In the genomic region with DNA sequence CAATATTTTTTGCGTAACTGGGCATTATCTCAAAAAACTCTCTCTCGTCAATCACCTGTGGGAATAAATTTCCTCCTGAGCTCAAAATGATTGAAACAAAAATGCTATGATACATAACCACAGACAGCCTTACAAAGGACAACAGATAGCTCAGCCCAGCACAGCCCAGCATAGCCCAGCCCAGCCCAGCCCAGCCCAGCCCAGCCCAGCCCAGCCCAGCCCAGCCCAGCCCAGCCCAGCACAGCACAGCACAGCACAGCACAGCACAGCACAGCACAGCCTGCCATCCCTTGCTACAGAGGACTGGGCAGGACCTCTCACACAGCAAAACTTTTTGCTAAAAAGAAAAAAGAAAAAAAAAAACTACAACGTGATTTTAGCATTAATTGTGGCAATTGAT, we compare ENCODE assay signal across 24 mouse cellular contexts. TPM values are rescaled to one million over a fixed set of nuclear protein-coding genes. Genes with fewer than 3 reads are reported as not detected.
DNase-seq lines count a peak whose midpoint lies in the region; ATAC-seq lines count a peak whose summit lies in the region.
"Had no signal": no experiment of that assay in that cellular context is flagged by ENCODE, and none has a peak within 500 bp of the region (broad histone marks: within the 10 kb centered on the region; RNA-seq: fewer than 3 reads in every experiment).

No protein-coding gene starts in this region.

- peak; percentile 84 for ATAC-seq in liver, embryonic 13.5 days (ENCODE audit: low read depth)
- ATAC-seq in liver, embryonic 16.5 days (ENCODE audit: low read depth): peak; percentile 60
- ATAC-seq in midbrain, embryonic 15.5 days (replicated peaks): no peak
- ATAC-seq: forebrain, embryonic 14.5 days; forebrain, postnatal 0 days; Patski had no signal

- no peak overlapping the region for H3K9ac ChIP-seq in liver, embryonic 13.5 days
- no peak overlapping the region for H3K9ac ChIP-seq in liver, embryonic 16.5 days (ENCODE audit: low read depth, low read length)
- no peak overlapping the region for H3K9ac ChIP-seq in midbrain, embryonic 15.5 days
- H3K9ac ChIP-seq: embryonic facial prominence, embryonic 12.5 days; embryonic facial prominence, embryonic 15.5 days; forebrain, postnatal 0 days; heart, embryonic 13.5 days; hindbrain, embryonic 12.5 days; hindbrain, embryonic 15.5 days had no signal

- no peaks in the 10 kb centered on the region for H3K4me1 ChIP-seq in heart, embryonic 10.5 days
- peaks cover 8% of the 10 kb centered on the region for H3K4me1 ChIP-seq in liver, embryonic 13.5 days (replicated peaks)
- H3K4me1 ChIP-seq in liver, embryonic 16.5 days (ENCODE audit: control insufficient read depth, low read depth, low read length): no peaks in the 10 kb centered on the region; the same call in 1 of the 2 replicates
- H3K4me1 ChIP-seq in midbrain, embryonic 15.5 days: no peaks in the 10 kb centered on the region
- H3K4me1 ChIP-seq: embryonic facial prominence, embryonic 12.5 days; embryonic facial prominence, embryonic 15.5 days; heart, embryonic 13.5 days; hindbrain, embryonic 12.5 days; hindbrain, embryonic 15.5 days had no signal

- H3K36me3 ChIP-seq in heart, embryonic 10.5 days: peaks cover 41% of the 10 kb centered on the region
- H3K36me3 ChIP-seq in liver, embryonic 13.5 days: peaks cover 13% of the 10 kb centered on the region
- no peaks in the 10 kb centered on the region for H3K36me3 ChIP-seq in liver, embryonic 16.5 days (ENCODE audit: control insufficient read depth, insufficient read depth)
- peaks cover 14% of the 10 kb centered on the region; the same call in 1 of the 2 replicates for H3K36me3 ChIP-seq in midbrain, embryonic 15.5 days (replicated peaks)

- intact Hi-C loops in heart, postnatal 25 days (cut with DNase I): no loop called here

- H3K9me3 ChIP-seq in heart, embryonic 10.5 days: no peaks in the 10 kb centered on the region
- H3K9me3 ChIP-seq in liver, embryonic 13.5 days (replicated peaks): no peaks in the 10 kb centered on the region
- H3K9me3 ChIP-seq in liver, embryonic 16.5 days (replicated peaks; ENCODE audit: control insufficient read depth, low read length): no peaks in the 10 kb centered on the region
- H3K9me3 ChIP-seq in midbrain, embryonic 15.5 days: no peaks in the 10 kb centered on the region
- H3K9me3 ChIP-seq: embryonic facial prominence, embryonic 15.5 days; G1E; hindbrain, embryonic 12.5 days had no signal

- DNase-seq in heart, embryonic 10.5 days (ENCODE audit: low spot score): peak; percentile 3
- DNase-seq in heart, postnatal 25 days (ENCODE audit: low spot score): no peak
- no peak for DNase-seq in liver, embryonic 13.5 days
- no peak for DNase-seq in thymus, postnatal 4 days
- DNase-seq: adrenal gland, postnatal 14 days; cerebellum, adult 11 months; cerebellum, adult 2 months; cerebellum, adult 9-11 months; cerebellum, postnatal 25 days; forebrain, postnatal 0 days; gastrocnemius, postnatal 25 days; heart, adult 18-20 months; heart, postnatal 14 days had no signal

- no peaks in the 10 kb centered on the region for H3K27me3 ChIP-seq in heart, embryonic 10.5 days (ENCODE audit: insufficient read depth, poor library complexity, severe bottlenecking)
- H3K27me3 ChIP-seq in liver, embryonic 13.5 days: no peaks in the 10 kb centered on the region
- no peaks in the 10 kb centered on the region for H3K27me3 ChIP-seq in liver, embryonic 16.5 days (ENCODE audit: control insufficient read depth, insufficient read depth, low read depth, low read length)
- no peaks in the 10 kb centered on the region for H3K27me3 ChIP-seq in midbrain, embryonic 15.5 days (replicated peaks)
- H3K27me3 ChIP-seq: CH12.LX; embryonic facial prominence, embryonic 12.5 days; embryonic facial prominence, embryonic 15.5 days; heart, embryonic 13.5 days; hindbrain, embryonic 12.5 days; hindbrain, embryonic 15.5 days; Patski had no signal

- no peak overlapping the region for H3K4me2 ChIP-seq in liver, embryonic 13.5 days
- no peak overlapping the region for H3K4me2 ChIP-seq in liver, embryonic 16.5 days (ENCODE audit: low read depth, low read length)
- H3K4me2 ChIP-seq in midbrain, embryonic 15.5 days: no peak overlapping the region
- H3K4me2 ChIP-seq: embryonic facial prominence, embryonic 12.5 days; embryonic facial prominence, embryonic 15.5 days; heart, embryonic 13.5 days; hindbrain, embryonic 12.5 days; hindbrain, embryonic 15.5 days had no signal

- WGBS in heart, embryonic 10.5 days: 92% methylated on average over 3 of the region's 3 CpGs
- 65% methylated on average over 3 of the region's 3 CpGs for WGBS in liver, embryonic 13.5 days (ENCODE audit: insufficient replicate concordance)
- WGBS in liver, embryonic 16.5 days (ENCODE audit: insufficient replicate concordance): 67% methylated on average over 3 of the region's 3 CpGs
- 87% methylated on average over 3 of the region's 3 CpGs for WGBS in midbrain, embryonic 15.5 days

- no peak overlapping the region for H3K27ac ChIP-seq in heart, embryonic 10.5 days
- H3K27ac ChIP-seq in liver, embryonic 13.5 days: no peak overlapping the region
- H3K27ac ChIP-seq in liver, embryonic 16.5 days (ENCODE audit: low read length): no peak overlapping the region
- H3K27ac ChIP-seq in midbrain, embryonic 15.5 days: no peak overlapping the region
- H3K27ac ChIP-seq: embryonic facial prominence, embryonic 12.5 days; embryonic facial prominence, embryonic 15.5 days; heart, embryonic 13.5 days; hindbrain, embryonic 12.5 days; hindbrain, embryonic 15.5 days had no signal

- H3K4me3 ChIP-seq in heart, embryonic 10.5 days: no peak overlapping the region
- no peak overlapping the region for H3K4me3 ChIP-seq in liver, embryonic 13.5 days (replicated peaks)
- H3K4me3 ChIP-seq in liver, embryonic 16.5 days (ENCODE audit: low read depth, low read length): no peak overlapping the region
- no peak overlapping the region for H3K4me3 ChIP-seq in midbrain, embryonic 15.5 days
- H3K4me3 ChIP-seq: embryonic facial prominence, embryonic 12.5 days; embryonic facial prominence, embryonic 15.5 days; heart, embryonic 13.5 days; hindbrain, embryonic 12.5 days; hindbrain, embryonic 15.5 days had no signal

RNA-seq across cellular contexts. Expression of a gene that starts 46.8 kb away (rescaled TPM):
- polyA plus RNA-seq in heart, embryonic 10.5 days (2016; fragmentation: Nextera tagmentation; extraction: Ambion mirVana): 15.7 and 19.0 TPM in 2 replicates
- 100 to 1,000 TPM in 1 of 2 experiments, 10 to 100 TPM in 1; 99.6 to 104 TPM for total RNA-seq in heart, postnatal 25 days (2021)
- polyA plus RNA-seq in liver, embryonic 13.5 days (2015; fragmentation: Nextera tagmentation; extraction: Ambion mirVana): 7.6 and 8.4 TPM in 2 replicates
- polyA plus RNA-seq in liver, embryonic 16.5 days (2015; fragmentation: Nextera tagmentation; extraction: Ambion mirVana): 8.8 TPM in 2 replicates
- 27.5 and 27.6 TPM in 2 replicates for polyA plus RNA-seq in midbrain, embryonic 15.5 days (2015; fragmentation: Nextera tagmentation; extraction: Ambion mirVana)
